Mouse (Mus musculus): ENCODE results near the gene Ppp1r13b.

DNA sequence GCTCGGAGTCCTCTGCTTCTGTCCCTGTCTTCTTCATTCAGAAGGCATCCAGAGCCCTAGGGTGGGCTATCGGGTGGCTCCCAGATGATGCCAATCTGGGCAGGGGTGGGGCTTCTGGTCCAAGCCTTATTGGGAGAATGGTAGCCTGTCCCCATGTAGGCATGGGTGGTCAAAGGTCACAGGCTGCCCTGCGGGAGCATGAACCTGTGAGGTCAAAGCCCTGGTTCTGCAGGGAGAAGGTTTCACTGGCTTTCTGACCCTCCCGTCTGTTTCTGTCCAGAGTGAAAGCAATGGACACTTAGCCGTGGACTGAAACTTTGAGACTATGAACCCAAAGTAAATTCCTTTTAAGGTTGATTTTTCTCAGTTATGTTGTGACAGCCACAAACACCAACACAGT is 48.3 kb upstream of the Ppp1r13b start:
- TF ChIP-seq CTCF (IDR thresholded peaks at IDR 0.05; ENCODE audit: low read depth) (no peak), EP300 (optimal IDR thresholded peaks at IDR 0.05) (no peak)
